Mouse (Mus musculus): ENCODE measurements at regions not wholly inside any gene's neighbourhood (a gene's known extent, or its start where the extent isn't known, plus 50 kb on each side); places are given as distances from the start of the nearest gene placed in this dataset.
"Not testable (repeated sequence)": the region's sequence is repeated elsewhere in the genome, so short reads cannot be mapped to it uniquely, and the experiment has no call there.

- H3K36me3 ChIP-seq (ENCODE audit: control insufficient read depth, insufficient read depth) = no peaks in the 10 kb centered on the region
- no peaks in the 10 kb centered on the region for H3K27me3 ChIP-seq (ENCODE audit: control insufficient read depth, insufficient read depth, insufficient read length)
- TF ChIP-seq MAX (IDR thresholded peaks at IDR 0.05; ENCODE audit: low read depth) (no peak), CEBPB (IDR thresholded peaks at IDR 0.05; ENCODE audit: insufficient read depth, poor library complexity, severe bottlenecking) (no peak), TCF3 (IDR thresholded peaks at IDR 0.05; ENCODE audit: insufficient read length, low read depth) (no peak), POLR2A (IDR thresholded peaks at IDR 0.05; ENCODE audit: insufficient read length, low read depth) (no peak), USF1 (IDR thresholded peaks at IDR 0.05; ENCODE audit: low read depth) (no peak), SRF (IDR thresholded peaks at IDR 0.05; ENCODE audit: control insufficient read depth, insufficient read length, low read depth) (no peak), MYOG (IDR thresholded peaks at IDR 0.05; ENCODE audit: control insufficient read depth in 1 of 3, insufficient read depth in 1 of 3, insufficient read length in 2 of 3, low read depth in 2 of 3) (no peak), MYOD1 (IDR thresholded peaks at IDR 0.05; ENCODE audit: control insufficient read depth in 1 of 3, insufficient read length in 2 of 3, low read depth in 2 of 3) (no peak), E2F4 (IDR thresholded peaks at IDR 0.05; ENCODE audit: insufficient read depth) (no peak), POLR2AphosphoS2 (IDR thresholded peaks at IDR 0.05; ENCODE audit: insufficient read length, low read depth) (no peak), TCF12 (IDR thresholded peaks at IDR 0.05; ENCODE audit: insufficient read depth, poor library complexity, severe bottlenecking) (no peak), REST (IDR thresholded peaks at IDR 0.05; ENCODE audit: insufficient read depth, insufficient read length) (no peak)
- H3K79me2 ChIP-seq (ENCODE audit: control insufficient read depth, insufficient read depth) = no peaks in the 10 kb centered on the region
- no peak overlapping the region for H3ac ChIP-seq (ENCODE audit: control insufficient read depth, insufficient read length)
- H3K4me3 ChIP-seq = no peak overlapping the region
- no peak overlapping the region for H3K4me2 ChIP-seq (ENCODE audit: low read depth)
Observed at GRCm38 (mm10) chr5:26725953-26726352, 91.0 kb upstream of the Dpp6 start.

DNA sequence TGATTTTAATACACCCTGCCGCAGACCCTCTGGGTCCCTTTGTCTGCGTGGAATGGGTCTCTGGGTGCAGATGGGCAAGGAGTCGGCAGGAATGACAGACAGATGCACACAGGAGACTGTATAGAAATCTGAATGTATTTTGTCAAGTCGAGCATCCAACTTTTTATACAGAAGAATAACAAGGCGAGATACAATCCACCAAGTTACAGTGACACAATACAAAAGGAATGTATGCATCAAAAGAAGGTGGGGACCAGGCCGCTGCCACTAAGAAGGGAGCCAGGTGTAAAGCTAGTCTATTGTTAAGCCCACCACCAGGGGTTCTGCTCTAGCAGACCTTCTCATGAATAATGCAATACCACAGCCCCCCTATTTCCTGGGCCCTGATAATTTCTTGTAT, 65.8 kb upstream of the Dpp6 start:
- not testable (repeated sequence) for H3K36me3 ChIP-seq (ENCODE audit: control insufficient read depth, insufficient read depth); H3K4me3 ChIP-seq; H3ac ChIP-seq (ENCODE audit: control insufficient read depth, insufficient read length); H3K27me3 ChIP-seq (ENCODE audit: control insufficient read depth, insufficient read depth, insufficient read length); H3K79me2 ChIP-seq (ENCODE audit: control insufficient read depth, insufficient read depth); H3K4me2 ChIP-seq (ENCODE audit: low read depth)

GRCm38 (mm10) chr5:26751601-26752305, 65.2 kb upstream of the Dpp6 start:
- H3K79me2 ChIP-seq (ENCODE audit: control insufficient read depth, insufficient read depth); H3K4me2 ChIP-seq (ENCODE audit: low read depth); H3ac ChIP-seq (ENCODE audit: control insufficient read depth, insufficient read length): not testable (repeated sequence)

GRCm38 (mm10) chr5:26754129-26754528, 62.9 kb upstream of the Dpp6 start:
- not testable (repeated sequence) for H3K4me3 ChIP-seq; H3K36me3 ChIP-seq (ENCODE audit: control insufficient read depth, insufficient read depth); H3ac ChIP-seq (ENCODE audit: control insufficient read depth, insufficient read length); H3K27me3 ChIP-seq (ENCODE audit: control insufficient read depth, insufficient read depth, insufficient read length); H3K79me2 ChIP-seq (ENCODE audit: control insufficient read depth, insufficient read depth); H3K4me2 ChIP-seq (ENCODE audit: low read depth)

More at GRCm38 (mm10) chr5:26751601-26752305, 65.2 kb upstream of the Dpp6 start:
- H3K4me3 ChIP-seq; H3K27me3 ChIP-seq (ENCODE audit: control insufficient read depth, insufficient read depth, insufficient read length); H3K36me3 ChIP-seq (ENCODE audit: control insufficient read depth, insufficient read depth): not testable (repeated sequence)

Data from myocyte (in vitro differentiated cells).